Mouse (Mus musculus) midbrain, embryonic 14.5 days (tissue): ENCODE measurements around the gene Tpm1. TPM values are rescaled to one million over a fixed set of nuclear protein-coding genes. Genes with fewer than 3 reads are reported as not detected.

ENCODE experiments used
- ATAC-seq: fragments of 200-750 bp; cut with Nextera tagmentation; 2 replicates; pipeline ENCODE4 v1.8.0; 2017; ENCODE audit warnings: moderate number of reproducible peaks, moderate library complexity; ENCODE audit not compliant: low FRiP score, low TSS enrichment
- DNase-seq: peaks from one replicate; pipeline ENCODE4 v3.0.0-alpha.2; 2015
- H3K27ac ChIP-seq: fragments of 300-500 bp; sonication (generic); replicated peaks from 2 replicates; pipeline ENCODE4 v1.5.1; 2014; ENCODE audit warnings: mild to moderate bottlenecking, low read depth, low read length, moderate library complexity
- H3K27me3 ChIP-seq: fragments of 300-500 bp; sonication (generic); 2 replicates; pipeline ENCODE4 v1.6.1; 2014; ENCODE audit warnings: low read length, control low read depth, mixed read lengths; ENCODE audit not compliant: control insufficient read depth, insufficient read depth
- H3K36me3 ChIP-seq: fragments of 300-500 bp; sonication (generic); 2 replicates; pipeline ENCODE4 v1.6.1; 2014; ENCODE audit warnings: low read length, control low read depth; ENCODE audit not compliant: control insufficient read depth, insufficient read depth
- H3K4me1 ChIP-seq: fragments of 300-500 bp; sonication (generic); 2 replicates; pipeline ENCODE4 v1.6.1; 2014; ENCODE audit warnings: mild to moderate bottlenecking, antibody characterized with exemption, low read length, control low read depth; ENCODE audit not compliant: control insufficient read depth, insufficient read depth
- H3K4me2 ChIP-seq: fragments of 300-500 bp; sonication (generic); 2 replicates; pipeline ENCODE4 v1.6.1; 2014; ENCODE audit warnings: mild to moderate bottlenecking, low read length, moderate library complexity
- H3K4me3 ChIP-seq: fragments of 300-500 bp; sonication (generic); replicated peaks from 2 replicates; pipeline ENCODE4 v1.5.1; 2014; ENCODE audit warnings: low read depth, low read length
- H3K9ac ChIP-seq: fragments of 300-500 bp; sonication (generic); replicated peaks from 2 replicates; pipeline ENCODE4 v1.6.1; 2014; ENCODE audit warnings: mild to moderate bottlenecking, low read length, moderate library complexity
- H3K9me3 ChIP-seq: fragments of 300-500 bp; sonication (generic); 2 replicates; pipeline ENCODE4 v1.6.1; 2016; ENCODE audit warnings: low read length, control low read depth, mixed read lengths; ENCODE audit not compliant: control insufficient read depth
- WGBS: fragments of 180-500 bp; shearing (Covaris S2); extraction: QIAGEN DNeasy Blood & Tissue Kit; methylation state at CpG from one replicate; pipeline ENCODE4 v1.1.7; 2014; 5-methylcytosine and 5-hydroxymethylcytosine counted together
- polyA plus RNA-seq: library from polyadenylated mRNA; unstranded; fragments of >200 nt; fragmentation: Nextera tagmentation; extraction: Ambion mirVana; gene quantifications from 2 replicates; pipeline ENCODE4 v1.2.1, GENCODE M21; 2014

Gene Tpm1
- polyA plus RNA-seq, 1 experiment from 2014 or later: 124 TPM

- no peak for ATAC-seq
- WGBS: 23% methylated on average over 8 of the region's 8 CpGs
- Histone ChIP-seq H3K27me3 (no peaks in the 10 kb centered on the region), H3K4me1 (0 out of 2 replicates have a peak, but pooled peaks cover 7% of the 10 kb centered on the region), H3K4me3 (no peak overlapping the region), H3K9me3 (no peaks in the 10 kb centered on the region), H3K4me2 (no peak overlapping the region), H3K36me3 (no peaks in the 10 kb centered on the region), H3K9ac (no peak overlapping the region), H3K27ac (no peak overlapping the region)
- no peak for DNase-seq
Observed at GRCm38 (mm10) chr9:67077658-67078319, 28.6 kb upstream of the Tpm1 start.

GRCm38 (mm10) chr9:67077266-67077657 is 28.1 kb upstream of the Tpm1 start:
- H3K27ac ChIP-seq: no peak overlapping the region
- no peak for ATAC-seq
- 77% methylated on average over 7 of the region's 7 CpGs for WGBS

GRCm38 (mm10) chr9:67072182-67072581 is 23.0 kb upstream of the Tpm1 start:
- Histone ChIP-seq H3K4me2 (no peak overlapping the region), H3K36me3 (no peaks in the 10 kb centered on the region), H3K27me3 (no peaks in the 10 kb centered on the region), H3K4me1 (no peaks in the 10 kb centered on the region), H3K27ac (no peak overlapping the region), H3K9me3 (no peaks in the 10 kb centered on the region), H3K4me3 (no peak overlapping the region), H3K9ac (no peak overlapping the region)
- WGBS: 70% methylated on average over 2 of the region's 2 CpGs
- DNase-seq: no peak
- no peak for ATAC-seq

More at GRCm38 (mm10) chr9:67077266-67077657, 28.1 kb upstream of the Tpm1 start:
- no peak overlapping the region for H3K4me3 ChIP-seq
- H3K4me1 ChIP-seq: 0 out of 2 replicates have a peak, but pooled peaks cover 7% of the 10 kb centered on the region
- H3K9ac ChIP-seq: no peak overlapping the region
- no peak overlapping the region for H3K4me2 ChIP-seq
- no peaks in the 10 kb centered on the region for H3K36me3 ChIP-seq
- H3K9me3 ChIP-seq: no peaks in the 10 kb centered on the region
- DNase-seq: no peak
- no peaks in the 10 kb centered on the region for H3K27me3 ChIP-seq

GRCm38 (mm10) chr9:67071596-67071995 is 22.4 kb upstream of the Tpm1 start:
- no peaks in the 10 kb centered on the region for H3K9me3 ChIP-seq
- no peaks in the 10 kb centered on the region for H3K36me3 ChIP-seq
- H3K9ac ChIP-seq: no peak overlapping the region
- ATAC-seq (no peak), DNase-seq (no peak)
- no peaks in the 10 kb centered on the region for H3K27me3 ChIP-seq
- no peaks in the 10 kb centered on the region for H3K4me1 ChIP-seq
- 45% methylated on average over 7 of the region's 7 CpGs for WGBS
- no peak overlapping the region for H3K27ac ChIP-seq
- no peak overlapping the region for H3K4me2 ChIP-seq
- no peak overlapping the region for H3K4me3 ChIP-seq

GRCm38 (mm10) chr9:67071103-67071502 is 21.9 kb upstream of the Tpm1 start:
- Histone ChIP-seq H3K4me2 (no peak overlapping the region), H3K27me3 (no peaks in the 10 kb centered on the region), H3K4me3 (no peak overlapping the region), H3K36me3 (no peaks in the 10 kb centered on the region), H3K27ac (no peak overlapping the region), H3K4me1 (no peaks in the 10 kb centered on the region), H3K9me3 (no peaks in the 10 kb centered on the region), H3K9ac (no peak overlapping the region)
- 33% methylated on average over 6 of the region's 6 CpGs for WGBS
- DNase-seq: no peak
- ATAC-seq: no peak

- no peak for DNase-seq
- WGBS: 94% methylated on average over 6 of the region's 6 CpGs
- H3K9ac ChIP-seq: no peak overlapping the region
- H3K27ac ChIP-seq: no peak overlapping the region
- no peak overlapping the region for H3K4me3 ChIP-seq
- H3K4me1 ChIP-seq: no peaks in the 10 kb centered on the region
- no peaks in the 10 kb centered on the region for H3K27me3 ChIP-seq
- no peaks in the 10 kb centered on the region for H3K9me3 ChIP-seq
- H3K4me2 ChIP-seq: no peak overlapping the region
- no peak for ATAC-seq
- H3K36me3 ChIP-seq: no peaks in the 10 kb centered on the region
Observed at GRCm38 (mm10) chr9:67066616-67067015, 17.4 kb upstream of the Tpm1 start.

GRCm38 (mm10) chr9:67059714-67060113 is 10.5 kb upstream of the Tpm1 start:
- H3K36me3 ChIP-seq: no peaks in the 10 kb centered on the region
- no peak overlapping the region for H3K9ac ChIP-seq
- H3K27me3 ChIP-seq: no peaks in the 10 kb centered on the region
- H3K9me3 ChIP-seq: no peaks in the 10 kb centered on the region
- H3K27ac ChIP-seq: no peak overlapping the region
- ATAC-seq (no peak), DNase-seq (no peak)
- 85% methylated on average over 12 of the region's 12 CpGs for WGBS
- H3K4me3 ChIP-seq: no peak overlapping the region
- no peak overlapping the region for H3K4me2 ChIP-seq
- H3K4me1 ChIP-seq: no peaks in the 10 kb centered on the region

- WGBS: 65% methylated on average over 6 of the region's 6 CpGs
- no peak overlapping the region for H3K9ac ChIP-seq
- H3K9me3 ChIP-seq: no peaks in the 10 kb centered on the region
- no peak overlapping the region for H3K27ac ChIP-seq
- ATAC-seq: no peak
- H3K4me1 ChIP-seq: no peaks in the 10 kb centered on the region
- DNase-seq: no peak
- no peak overlapping the region for H3K4me3 ChIP-seq
- H3K4me2 ChIP-seq: no peak overlapping the region
- H3K36me3 ChIP-seq: no peaks in the 10 kb centered on the region
- no peaks in the 10 kb centered on the region for H3K27me3 ChIP-seq
Observed at GRCm38 (mm10) chr9:67058366-67058765, 9.2 kb upstream of the Tpm1 start.

- Histone ChIP-seq H3K36me3 (no peaks in the 10 kb centered on the region), H3K4me1 (peaks cover 24% of the 10 kb centered on the region), H3K27ac (no peak overlapping the region), H3K27me3 (peaks cover 43% of the 10 kb centered on the region), H3K9ac (no peak overlapping the region), H3K9me3 (no peaks in the 10 kb centered on the region), H3K4me3 (no peak overlapping the region), H3K4me2 (no peak overlapping the region)
- WGBS: 78% methylated on average over 6 of the region's 6 CpGs
- no peak for DNase-seq
- ATAC-seq: no peak
Observed at GRCm38 (mm10) chr9:67050736-67051337, 1.6 kb upstream of the Tpm1 start.
